Mouse (Mus musculus) cerebral cortex, adult 2 months (tissue): ENCODE measurements around the gene Vamp5.

Experiments used
- WGBS: fragments of 180-500 bp; shearing (Covaris S2); methylation state at CpG from one replicate; pipeline ENCODE4 v1.1.7; 2018; 5-methylcytosine and 5-hydroxymethylcytosine counted together

Vamp5 gene

GRCm38 (mm10) chr6:72380131-72380770 lies at the start of gene Vamp5:
Gene Vamp5 (minus strand): TSS chr6:72380468.
- 7% methylated on average over 49 of the region's 49 CpGs for WGBS

GRCm38 (mm10) chr6:72429061-72429842 lies 49.0 kb upstream of the Vamp5 start:
- 84% methylated on average over 21 of the region's 21 CpGs for WGBS

GRCm38 (mm10) chr6:72428036-72428435 lies 47.8 kb upstream of the Vamp5 start:
- WGBS: 28% methylated on average over 8 of the region's 8 CpGs

- 92% methylated on average over 11 of the region's 11 CpGs for WGBS
Observed at GRCm38 (mm10) chr6:72425646-72426045, 45.4 kb upstream of the Vamp5 start.

DNA sequence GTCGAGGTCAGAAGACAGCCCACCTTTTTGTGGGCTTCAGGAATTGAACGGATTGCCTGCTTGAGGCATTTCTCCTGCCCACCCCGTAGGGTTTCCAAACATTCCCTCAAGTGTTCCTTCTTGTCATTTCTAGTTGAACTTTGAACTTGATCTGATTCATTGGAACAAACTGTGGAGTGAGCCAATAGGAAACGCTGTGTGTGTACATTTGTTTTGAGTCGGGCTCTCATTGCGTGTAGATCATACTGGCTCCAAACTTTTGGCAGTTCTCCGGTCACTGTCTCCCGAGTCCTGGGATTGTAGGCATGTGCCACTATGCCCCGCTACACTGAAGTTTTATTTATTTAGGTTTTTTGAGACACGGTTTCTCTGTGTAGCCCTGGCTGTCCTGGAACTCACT lies 40.6 kb upstream of the Vamp5 start:
- 96% methylated on average over 10 of the region's 10 CpGs for WGBS

DNA sequence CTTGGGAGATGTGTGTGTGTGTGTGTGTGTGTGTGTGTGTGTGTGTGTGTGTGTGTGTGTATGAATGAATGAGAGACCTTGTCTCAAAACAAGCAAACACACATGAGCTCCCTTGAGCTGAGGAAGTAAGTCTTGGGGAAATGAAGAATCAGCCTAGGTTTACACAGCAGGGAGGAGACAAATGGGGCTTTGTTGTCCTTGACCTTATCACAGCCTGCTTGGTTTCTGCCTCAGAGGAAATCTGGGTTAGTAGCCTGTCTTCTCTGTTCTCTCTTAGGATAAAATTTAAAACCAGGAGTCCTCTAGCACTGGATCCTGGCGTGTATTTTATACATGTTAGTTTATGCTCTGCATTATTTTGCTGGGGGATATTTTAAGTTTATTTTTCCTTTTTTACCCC lies 39.5 kb upstream of the Vamp5 start:
- WGBS: 61% methylated on average over 1 of the region's 1 CpGs

DNA sequence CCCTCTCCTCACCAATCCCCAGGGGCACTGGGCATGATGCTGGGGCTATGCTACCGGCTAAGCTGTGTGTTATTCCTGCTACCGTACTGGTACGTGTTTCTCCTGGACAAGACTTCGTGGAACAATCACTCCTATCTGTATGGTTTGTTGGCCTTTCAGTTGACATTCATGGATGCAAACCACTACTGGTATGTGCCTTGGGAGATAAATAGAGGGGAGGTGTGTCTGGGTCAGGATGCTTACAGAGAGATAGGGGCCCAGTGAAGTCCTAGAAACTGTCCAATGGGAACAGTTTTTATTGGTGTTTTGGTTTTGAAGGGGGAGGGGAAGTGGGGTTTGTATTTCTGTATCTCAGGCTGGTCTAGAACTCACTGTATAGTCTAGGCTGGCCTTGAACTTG lies 38.0 kb upstream of the Vamp5 start:
- 93% methylated on average over 4 of the region's 4 CpGs for WGBS

- WGBS: 83% methylated on average over 7 of the region's 7 CpGs
Observed at GRCm38 (mm10) chr6:72415964-72416772, 35.9 kb upstream of the Vamp5 start.

DNA sequence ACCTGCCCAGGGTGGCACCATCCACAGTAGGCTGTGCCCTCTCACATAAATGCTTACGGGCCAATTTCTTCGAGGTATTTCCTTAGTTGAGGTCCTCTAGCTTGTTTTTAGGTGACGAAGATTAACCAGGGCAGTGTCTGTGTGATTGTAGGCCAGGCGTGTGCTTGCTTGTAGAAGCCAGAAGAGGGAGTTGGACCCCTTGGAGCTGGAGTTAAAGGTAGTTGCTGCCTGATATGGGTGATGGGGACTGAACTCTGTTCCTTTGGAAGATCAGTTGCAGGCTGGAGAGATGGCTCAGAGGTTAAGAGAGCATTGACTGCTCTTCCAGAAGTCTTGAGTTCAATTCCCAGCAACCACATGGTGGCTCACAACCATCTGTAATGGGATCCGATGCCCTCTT lies 34.9 kb upstream of the Vamp5 start:
- 84% methylated on average over 5 of the region's 5 CpGs for WGBS

GRCm38 (mm10) chr6:72414076-72414756 lies 33.9 kb upstream of the Vamp5 start, which contains the start of gene Ggcx:
Gene Ggcx (plus strand): TSS chr6:72414308.
- under 1% methylated on average over 33 of the region's 33 CpGs for WGBS

- 80% methylated on average over 7 of the region's 7 CpGs for WGBS
Observed at GRCm38 (mm10) chr6:72410518-72410917, 30.2 kb upstream of the Vamp5 start.

DNA sequence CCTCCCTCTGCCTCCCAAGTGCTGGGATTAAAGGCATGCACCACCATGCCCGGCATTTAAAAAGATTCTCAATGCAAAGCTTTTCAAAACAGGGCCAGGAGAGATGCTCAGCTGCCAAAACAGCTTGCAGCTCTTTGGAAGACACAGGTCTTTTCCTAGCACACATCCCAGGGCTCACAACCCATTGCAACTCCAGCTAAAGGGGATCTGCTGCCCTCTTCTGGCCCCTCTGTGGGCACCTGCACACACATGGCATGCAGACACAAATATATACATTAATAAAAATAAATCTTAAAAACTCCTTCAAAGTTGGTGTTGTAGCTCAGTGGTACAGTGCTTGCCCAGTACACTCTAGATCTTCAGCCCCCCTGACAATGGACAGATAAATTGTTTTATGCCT lies 29.7 kb upstream of the Vamp5 start:
- 29% methylated on average over 1 of the region's 1 CpGs for WGBS

DNA sequence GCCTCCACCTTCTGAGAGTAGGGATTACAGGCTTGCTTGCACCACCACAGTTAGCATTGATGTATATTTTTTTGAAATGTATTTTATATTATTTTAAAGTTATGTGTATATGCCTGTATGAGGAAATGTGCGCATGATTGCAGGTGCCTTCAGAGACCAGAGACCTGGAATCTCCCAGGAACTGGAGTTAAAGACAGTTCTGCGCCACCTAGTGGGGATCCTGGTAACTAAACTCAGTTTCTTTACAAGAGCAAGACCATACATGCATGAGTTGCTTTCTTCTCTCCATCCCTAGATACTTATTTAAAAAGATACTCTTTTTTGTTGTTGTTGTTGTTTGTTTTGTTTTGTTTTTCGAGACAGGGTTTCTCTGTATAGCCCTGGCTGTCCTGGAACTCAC lies 29.3 kb upstream of the Vamp5 start:
- WGBS: 15% methylated on average over 3 of the region's 3 CpGs

- WGBS: 2% methylated on average over 5 of the region's 5 CpGs
Observed at GRCm38 (mm10) chr6:72407119-72407518, 26.9 kb upstream of the Vamp5 start.

DNA sequence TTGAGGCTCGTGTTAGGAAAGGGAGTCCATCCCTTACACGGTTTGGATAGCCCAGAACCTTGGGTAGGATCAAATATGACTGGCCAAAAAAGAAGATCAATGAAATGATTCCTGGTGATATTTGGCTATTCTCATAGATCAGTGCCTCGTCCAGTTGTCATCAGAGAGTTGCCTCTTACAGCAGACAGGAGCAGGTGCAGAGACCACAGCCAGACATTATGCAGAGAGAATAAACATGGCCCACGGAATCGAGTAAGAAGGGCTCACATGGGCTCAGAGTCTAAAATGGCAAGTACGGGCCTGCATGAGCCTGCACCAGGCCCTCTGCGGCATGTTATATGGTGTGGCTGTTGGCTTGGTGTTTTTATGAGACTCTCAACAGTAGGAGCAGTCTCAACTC lies 25.1 kb upstream of the Vamp5 start:
- 83% methylated on average over 7 of the region's 7 CpGs for whole genome bisulfite sequencing

DNA sequence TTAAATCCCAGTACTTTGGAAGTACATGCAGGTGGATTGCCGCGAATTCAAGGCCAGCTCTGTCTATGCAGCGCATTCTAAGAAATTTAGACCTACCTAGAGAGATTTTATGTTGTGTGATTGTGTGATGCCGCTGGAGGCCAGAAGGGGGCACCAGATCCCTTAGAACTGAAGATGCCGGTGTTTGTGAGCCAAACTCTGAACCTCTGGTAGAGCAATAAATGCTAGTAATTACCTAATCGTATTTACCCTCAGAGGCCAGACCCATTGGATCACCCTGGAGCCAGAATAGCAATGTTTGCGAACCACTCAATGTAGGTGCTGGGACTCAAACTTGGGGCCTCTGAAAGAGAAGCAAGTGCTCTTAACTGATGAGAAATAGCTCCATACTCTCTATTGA lies 21.6 kb upstream of the Vamp5 start:
- WGBS: 29% methylated on average over 7 of the region's 7 CpGs

- 64% methylated on average over 2 of the region's 2 CpGs for WGBS
Observed at GRCm38 (mm10) chr6:72399967-72400366, 19.7 kb upstream of the Vamp5 start.

- 81% methylated on average over 10 of the region's 10 CpGs for WGBS
Observed at GRCm38 (mm10) chr6:72396837-72397251, 16.6 kb upstream of the Vamp5 start.

DNA sequence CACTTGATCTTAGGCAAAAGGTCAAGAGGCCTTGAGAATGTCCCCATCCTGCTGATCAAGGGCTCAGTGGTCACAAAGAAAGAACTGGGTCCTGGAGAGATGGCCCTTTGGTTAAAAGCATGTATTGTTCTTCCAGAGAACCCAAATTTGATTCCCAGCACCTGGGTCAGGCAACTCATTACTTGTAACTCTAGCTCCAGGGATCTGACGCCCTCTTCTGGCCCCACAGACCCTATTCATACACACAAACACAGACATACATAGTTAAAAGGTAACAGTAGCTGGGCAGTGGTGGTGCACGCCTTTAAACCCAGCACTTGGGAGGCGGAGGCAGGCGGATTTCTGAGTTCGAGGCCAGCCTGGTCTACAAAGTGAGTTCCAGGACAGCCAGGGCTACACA lies 12.1 kb upstream of the Vamp5 start:
- 96% methylated on average over 5 of the region's 5 CpGs for WGBS

GRCm38 (mm10) chr6:72390795-72391521 lies 10.7 kb upstream of the Vamp5 start:
- WGBS: 36% methylated on average over 12 of the region's 12 CpGs
